Mouse (Mus musculus) MEL (cell line): ENCODE results near the gene Gm20388. TPM values are rescaled to one million over a fixed set of nuclear protein-coding genes. Genes with fewer than 3 reads are reported as not detected.

Experiments
- DNase-seq: peaks from one replicate; pipeline ENCODE4 v3.0.0; 2011; ENCODE audit warnings: low read depth, low spot score
- H3K27ac ChIP-seq: 2 replicates; pipeline ENCODE4 v1.5.1; 2012; ENCODE audit warnings: low read depth, mild to moderate bottlenecking, control low read depth, low read length, moderate library complexity; ENCODE audit not compliant: control insufficient read depth
- H3K27me3 ChIP-seq, 2 experiments: fragments of 150-350 bp in 1 of 2; sonication (generic) in 1 of 2; 2 replicates each; pipeline ENCODE4 v1.6.1; 2012; ENCODE audit warnings: low read length in 2 of 2, mild to moderate bottlenecking in 2 of 2, improper control_type of control experiment in 1 of 2, moderate library complexity in 1 of 2; ENCODE audit not compliant: insufficient read depth in 2 of 2, control insufficient read depth in 1 of 2
- H3K36me3 ChIP-seq, 2 experiments: 2 replicates each; pipeline ENCODE4 v1.6.1; 2012 to 2014; ENCODE audit warnings: low read length in 2 of 2, improper control_type of control experiment in 1 of 2, inconsistent platforms in 1 of 2, mild to moderate bottlenecking in 1 of 2; ENCODE audit not compliant: insufficient read depth in 2 of 2, control insufficient read depth in 1 of 2
- H3K4me1 ChIP-seq, 2 experiments: fragments of 150-350 bp in 1 of 2; sonication (generic) in 1 of 2; 2 replicates each; pipeline ENCODE4 v1.6.1; 2012; ENCODE audit warnings: low read length in 2 of 2, improper control_type of control experiment in 1 of 2, mild to moderate bottlenecking in 1 of 2; ENCODE audit not compliant: insufficient read depth in 2 of 2, control insufficient read depth in 1 of 2
- H3K4me3 ChIP-seq, 2 experiments: fragments of 150-350 bp in 1 of 2; sonication (generic) in 1 of 2; 2 replicates each; pipeline ENCODE4 v1.5.1; 2012; ENCODE audit warnings: low read depth in 2 of 2, low read length in 2 of 2, mild to moderate bottlenecking in 2 of 2, moderate library complexity in 2 of 2, control low read depth in 1 of 2, improper control_type of control experiment in 1 of 2; ENCODE audit not compliant: control insufficient read depth in 1 of 2, insufficient read depth in 1 of 2
- H3K79me2 ChIP-seq: 2 replicates; pipeline ENCODE4 v1.6.1; 2012; ENCODE audit warnings: mild to moderate bottlenecking, low read length, moderate library complexity; ENCODE audit not compliant: control insufficient read depth, poor library complexity, insufficient read depth
- H3K9ac ChIP-seq: 2 replicates; pipeline ENCODE4 v1.6.1; 2012; ENCODE audit warnings: low read depth, mild to moderate bottlenecking, control low read depth, low read length, moderate library complexity; ENCODE audit not compliant: control insufficient read depth, poor library complexity, severe bottlenecking
- H3K9me3 ChIP-seq: fragments of 150-350 bp; sonication (generic); replicated peaks from 2 replicates; pipeline ENCODE4 v1.6.1; 2012; ENCODE audit warnings: mild to moderate bottlenecking, low read length, improper control_type of control experiment, moderate library complexity; ENCODE audit not compliant: insufficient read depth
- CHD1 ChIP-seq: IDR thresholded peaks from 2 replicates; pipeline ENCODE4 v1.6.1; 2012; ENCODE audit warnings: low read depth, mild to moderate bottlenecking, inconsistent platforms, low read length, improper control_type of control experiment
- EP300 ChIP-seq, 2 experiments: IDR thresholded peaks; 2 replicates each; pipeline ENCODE4 v1.6.1; 2011; ENCODE audit warnings: improper control_type of control experiment in 2 of 2, low read length in 2 of 2, low read depth in 1 of 2, mild to moderate bottlenecking in 1 of 2
- HCFC1 ChIP-seq: IDR thresholded peaks from 2 replicates; pipeline ENCODE4 v1.6.1; 2012; ENCODE audit warnings: low read depth, mild to moderate bottlenecking, inconsistent platforms, low read length, improper control_type of control experiment, moderate library complexity
- MAZ ChIP-seq: IDR thresholded peaks from 2 replicates; pipeline ENCODE4 v1.6.1; 2012; ENCODE audit warnings: low read depth, mild to moderate bottlenecking, inconsistent platforms, low read length, improper control_type of control experiment
- MEF2A ChIP-seq: IDR thresholded peaks from 2 replicates; pipeline ENCODE4 v1.6.1; 2014; ENCODE audit warnings: low read depth, mild to moderate bottlenecking, inconsistent platforms, low read length, improper control_type of control experiment; ENCODE audit not compliant: poor library complexity, insufficient replicate concordance, severe bottlenecking; ENCODE audit errors: extremely low read depth
- NRF1 ChIP-seq: IDR thresholded peaks from 2 replicates; pipeline ENCODE4 v1.6.1; 2014; ENCODE audit warnings: low read depth, mild to moderate bottlenecking, inconsistent platforms, low read length, improper control_type of control experiment, moderate library complexity; ENCODE audit not compliant: poor library complexity, insufficient read depth, severe bottlenecking
- POLR2A ChIP-seq, 2 experiments: IDR thresholded peaks; 2 replicates each; pipeline ENCODE4 v1.6.1; 2011 to 2012; ENCODE audit warnings: low read length in 2 of 2, mild to moderate bottlenecking in 2 of 2, control low read depth in 1 of 2, improper control_type of control experiment in 1 of 2, low read depth in 1 of 2, moderate library complexity in 1 of 2; ENCODE audit not compliant: control insufficient read depth in 1 of 2, insufficient read depth in 1 of 2, poor library complexity in 1 of 2
- RAD21 ChIP-seq: IDR thresholded peaks from 2 replicates; pipeline ENCODE4 v1.6.1; 2011; ENCODE audit warnings: mild to moderate bottlenecking, low read depth, low read length, improper control_type of control experiment
- RCOR1 ChIP-seq: IDR thresholded peaks from 2 replicates; pipeline ENCODE4 v1.6.1; 2012; ENCODE audit warnings: low read depth, mild to moderate bottlenecking, inconsistent platforms, low read length, improper control_type of control experiment
- SIN3A ChIP-seq: IDR thresholded peaks from 2 replicates; pipeline ENCODE4 v1.6.1; 2012; ENCODE audit warnings: low read length, improper control_type of control experiment, inconsistent platforms
- SMC3 ChIP-seq: IDR thresholded peaks from 2 replicates; pipeline ENCODE4 v1.6.1; 2011; ENCODE audit warnings: low read depth, low read length, improper control_type of control experiment
- TAL1 ChIP-seq: IDR thresholded peaks from 2 replicates; pipeline ENCODE4 v1.6.1; 2012; ENCODE audit warnings: mild to moderate bottlenecking, inconsistent platforms, low read length, moderate library complexity, mixed read lengths
- TBP ChIP-seq: IDR thresholded peaks from 2 replicates; pipeline ENCODE4 v1.8.0; 2011; ENCODE audit warnings: low read depth, low read length, improper control_type of control experiment
- TCF12 ChIP-seq: IDR thresholded peaks from 2 replicates; pipeline ENCODE4 v1.6.1; 2014; ENCODE audit warnings: low read depth, mild to moderate bottlenecking, inconsistent platforms, low read length, improper control_type of control experiment, moderate library complexity
- USF1 ChIP-seq: IDR thresholded peaks from 2 replicates; pipeline ENCODE4 v1.6.1; 2014; ENCODE audit warnings: low read depth, mild to moderate bottlenecking, inconsistent platforms, low read length, improper control_type of control experiment, moderate library complexity
- ZMIZ1 ChIP-seq: IDR thresholded peaks from 2 replicates; pipeline ENCODE4 v1.6.1; 2012; ENCODE audit warnings: low read depth, mild to moderate bottlenecking, inconsistent platforms, low read length, improper control_type of control experiment, moderate library complexity
- ZNF384 ChIP-seq: IDR thresholded peaks from 2 replicates; pipeline ENCODE4 v1.6.1; 2012; ENCODE audit warnings: low read depth, mild to moderate bottlenecking, inconsistent platforms, low read length, improper control_type of control experiment
- polyA plus RNA-seq, 2 experiments: library from polyadenylated mRNA; stranded (reverse) in 1 of 2; unstranded in 1 of 2; fragments of >175 nt in 1 of 2; fragments of >200 nt in 1 of 2; gene quantifications; 2 replicates each; pipeline versions ENCODE4 v1.2.1 to v1.2.4; 2012; ENCODE audit warnings: low replicate concordance in 2 of 2, low read depth in 1 of 2; ENCODE audit not compliant: insufficient read length in 2 of 2, insufficient read depth in 1 of 2, missing spikeins in 1 of 2
- total RNA-seq: library from RNA; depleted of rRNA; stranded (reverse); fragments of 300-350 nt; gene quantifications from 2 replicates; pipeline ENCODE4 v1.2.3, GENCODE M21; 2012

The Gm20388 gene
- total and polyA plus RNA-seq, 3 experiments = 11.1 to 17.8 TPM; not detected in 1

GRCm38 (mm10) chr8:120502428-120502827 is 591.8 kb downstream of the Gm20388 start:
- peaks cover 5 to 41% of the 10 kb centered on the region in 2 experiments for H3K4me1 ChIP-seq
- H3K36me3 ChIP-seq = peaks cover 0 to 42% of the 10 kb centered on the region in 2 experiments; a peak in 2 of 4 replicates
- DNase-seq = peak; percentile 71
- TF ChIP-seq EP300 (IDR thresholded peaks at IDR 0.05; ENCODE audit: low read depth in 1 of 2, low read length in 2 of 2) (peak in 1 of 2 experiments; percentile 8; a peak in 1 of 4 replicates), MAZ (peak; percentile 62; the same call in 1 of the 2 replicates), MEF2A (no peak), RAD21 (no peak), TBP (peak; percentile 72; the same call in 1 of the 2 replicates), SIN3A (peak; percentile 56), SMC3 (0 out of 2 replicates have a peak, but pooled peaks have one; percentile 7)
- no peaks in the 10 kb centered on the region for H3K9me3 ChIP-seq
- H3K27me3 ChIP-seq = no peaks in the 10 kb centered on the region
- H3K9ac ChIP-seq = 0 out of 2 replicates have a peak overlapping the region, but pooled peaks have one; percentile 6
- peak overlapping the region; percentile 1; the same call in 1 of the 2 replicates for H3K27ac ChIP-seq
- H3K4me3 ChIP-seq = no peak overlapping the region
- peaks cover 100% of the 10 kb centered on the region for H3K79me2 ChIP-seq

- Histone ChIP-seq H3K27me3 (no peaks in the 10 kb centered on the region), H3K9me3 (no peaks in the 10 kb centered on the region), H3K79me2 (peaks cover 100% of the 10 kb centered on the region), H3K4me3 (no peak overlapping the region), H3K27ac (no peak overlapping the region), H3K36me3 (peaks cover 0 to 33% of the 10 kb centered on the region in 2 experiments; a peak in 3 of 4 replicates), H3K4me1 (peaks cover 4 to 32% of the 10 kb centered on the region in 2 experiments), H3K9ac (no peak overlapping the region)
- TF ChIP-seq RCOR1 = no peak
- 0 out of 4 replicates have a peak, but pooled peaks of 1 of the 2 experiments have one; percentile 6 for TF ChIP-seq POLR2A (IDR thresholded peaks at IDR 0.05; ENCODE audit: control insufficient read depth in 1 of 2, insufficient read depth in 1 of 2, low read depth in 1 of 2, low read length in 2 of 2, poor library complexity in 1 of 2)
- no peak for DNase-seq
Measured at GRCm38 (mm10) chr8:120504251-120505081, 593.8 kb downstream of the Gm20388 start.

GRCm38 (mm10) chr8:120505082-120505511 is 594.5 kb downstream of the Gm20388 start:
- Histone ChIP-seq H3K79me2 (peaks cover 100% of the 10 kb centered on the region), H3K9ac (no peak overlapping the region), H3K4me1 (peaks cover 2 to 35% of the 10 kb centered on the region in 2 experiments), H3K36me3 (peaks cover 0 to 32% of the 10 kb centered on the region in 2 experiments; a peak in 3 of 4 replicates), H3K27ac (no peak overlapping the region), H3K27me3 (no peaks in the 10 kb centered on the region), H3K9me3 (no peaks in the 10 kb centered on the region), H3K4me3 (no peak overlapping the region)
- TF ChIP-seq USF1 (no peak), TCF12 (no peak), EP300 (IDR thresholded peaks at IDR 0.05; ENCODE audit: low read depth in 1 of 2, low read length in 2 of 2) (no peak), ZMIZ1 (no peak), NRF1 (no peak), ZNF384 (no peak), HCFC1 (no peak), POLR2A (IDR thresholded peaks at IDR 0.05; ENCODE audit: control insufficient read depth in 1 of 2, insufficient read depth in 1 of 2, low read depth in 1 of 2, low read length in 2 of 2, poor library complexity in 1 of 2) (no peak), TAL1 (no peak), CHD1 (no peak)
- no peak for DNase-seq
